Mouse (Mus musculus) forebrain, embryonic 13.5 days (tissue): Measurements from ENCODE around the gene Dlx3. TPM values are rescaled to one million over a fixed set of nuclear protein-coding genes. Genes with fewer than 3 reads are reported as not detected.

Source experiments
- ATAC-seq: fragments of 200-750 bp; cut with Nextera tagmentation; 2 replicates; pipeline ENCODE4 v1.8.0; 2017
- H3K27ac ChIP-seq: fragments of 300-500 bp; sonication (generic); 2 replicates; pipeline ENCODE4 v1.5.1; 2015; ENCODE audit warnings: inconsistent platforms, mild to moderate bottlenecking, moderate library complexity
- H3K27me3 ChIP-seq: fragments of 300-500 bp; sonication (generic); 2 replicates; pipeline ENCODE4 v1.6.1; 2015; ENCODE audit warnings: mild to moderate bottlenecking, inconsistent platforms
- H3K36me3 ChIP-seq: fragments of 300-500 bp; sonication (generic); 2 replicates; pipeline ENCODE4 v1.6.1; 2015; ENCODE audit warnings: mild to moderate bottlenecking, inconsistent platforms; ENCODE audit not compliant: poor library complexity, severe bottlenecking
- H3K4me1 ChIP-seq: fragments of 300-500 bp; sonication (generic); 2 replicates; pipeline ENCODE4 v1.6.1; 2015; ENCODE audit warnings: inconsistent platforms
- H3K4me2 ChIP-seq: fragments of 300-500 bp; sonication (generic); 2 replicates; pipeline ENCODE4 v1.6.1; 2015; ENCODE audit warnings: inconsistent platforms, mild to moderate bottlenecking, moderate library complexity
- H3K4me3 ChIP-seq: fragments of 300-500 bp; sonication (generic); 2 replicates; pipeline ENCODE4 v1.5.1; 2015; ENCODE audit warnings: mild to moderate bottlenecking, inconsistent platforms
- H3K9ac ChIP-seq: fragments of 300-500 bp; sonication (generic); 2 replicates; pipeline ENCODE4 v1.6.1; 2015; ENCODE audit warnings: mild to moderate bottlenecking, inconsistent platforms
- H3K9me3 ChIP-seq: fragments of 300-500 bp; sonication (generic); replicated peaks from 2 replicates; pipeline ENCODE4 v1.6.1; 2016; ENCODE audit warnings: inconsistent platforms
- WGBS: fragments of 180-500 bp; shearing (Covaris S2); methylation state at CpG from one replicate; pipeline ENCODE4 v1.1.7; 2015; 5-methylcytosine and 5-hydroxymethylcytosine counted together
- polyA plus RNA-seq: library from polyadenylated mRNA; unstranded; fragments of >200 nt; fragmentation: Nextera tagmentation; extraction: Ambion mirVana; gene quantifications from 2 replicates; pipeline ENCODE4 v1.2.1, GENCODE M21; 2015

Dlx3 gene
- polyA plus RNA-seq, 1 experiment from 2014 or later = not detected

GRCm38 (mm10) chr11:95137281-95137680 is 17.4 kb downstream of the Dlx3 start:
- no peak overlapping the region for H3K9ac ChIP-seq
- H3K4me2 ChIP-seq = no peak overlapping the region
- no peaks in the 10 kb centered on the region for H3K9me3 ChIP-seq
- H3K4me3 ChIP-seq = no peak overlapping the region
- H3K27ac ChIP-seq = no peak overlapping the region
- WGBS = 14% methylated on average over 6 of the region's 6 CpGs
- peaks cover 29% of the 10 kb centered on the region for H3K4me1 ChIP-seq
- peaks cover 68% of the 10 kb centered on the region for H3K27me3 ChIP-seq
- H3K36me3 ChIP-seq = no peaks in the 10 kb centered on the region
- no peak for ATAC-seq

GRCm38 (mm10) chr11:95139871-95140270 is 20.0 kb downstream of the Dlx3 start:
- Histone ChIP-seq H3K9ac (no peak overlapping the region), H3K9me3 (no peaks in the 10 kb centered on the region), H3K36me3 (no peaks in the 10 kb centered on the region), H3K4me1 (peaks cover 38% of the 10 kb centered on the region), H3K4me2 (no peak overlapping the region), H3K4me3 (no peak overlapping the region), H3K27me3 (peaks cover 92% of the 10 kb centered on the region), H3K27ac (no peak overlapping the region)
- ATAC-seq = no peak
- WGBS = 50% methylated on average over 5 of the region's 5 CpGs

- Histone ChIP-seq H3K9me3 (no peaks in the 10 kb centered on the region), H3K27ac (no peak overlapping the region), H3K27me3 (peaks cover 99% of the 10 kb centered on the region), H3K9ac (no peak overlapping the region), H3K4me2 (no peak overlapping the region), H3K36me3 (no peaks in the 10 kb centered on the region), H3K4me3 (no peak overlapping the region), H3K4me1 (peaks cover 47% of the 10 kb centered on the region)
- ATAC-seq = no peak
- WGBS = 7% methylated on average over 10 of the region's 10 CpGs
These were observed 22.3 kb downstream of the Dlx3 start for GRCm38 (mm10) chr11:95142258-95142657.

GRCm38 (mm10) chr11:95142980-95143575 is 23.2 kb downstream of the Dlx3 start:
- no peaks in the 10 kb centered on the region for H3K36me3 ChIP-seq
- no peak overlapping the region for H3K27ac ChIP-seq
- peaks cover 99% of the 10 kb centered on the region for H3K27me3 ChIP-seq
- no peak overlapping the region for H3K9ac ChIP-seq
- ATAC-seq = no peak
- H3K4me2 ChIP-seq = no peak overlapping the region
- peaks cover 39% of the 10 kb centered on the region for H3K4me1 ChIP-seq
- 3% methylated on average over 39 of the region's 39 CpGs for WGBS
- H3K9me3 ChIP-seq = no peaks in the 10 kb centered on the region
- H3K4me3 ChIP-seq = peak overlapping the region; percentile 13; the same call in 1 of the 2 replicates

- no peak overlapping the region for H3K4me2 ChIP-seq
- no peaks in the 10 kb centered on the region for H3K9me3 ChIP-seq
- H3K4me3 ChIP-seq = no peak overlapping the region
- no peak overlapping the region for H3K27ac ChIP-seq
- H3K4me1 ChIP-seq = peaks cover 33% of the 10 kb centered on the region
- peaks cover 99% of the 10 kb centered on the region for H3K27me3 ChIP-seq
- 1% methylated on average over 4 of the region's 4 CpGs for WGBS
- H3K9ac ChIP-seq = no peak overlapping the region
- H3K36me3 ChIP-seq = no peaks in the 10 kb centered on the region
- no peak for ATAC-seq
These were observed 23.7 kb downstream of the Dlx3 start for GRCm38 (mm10) chr11:95143663-95144062.

- Histone ChIP-seq H3K27ac (no peak overlapping the region), H3K4me2 (peak overlapping the region; percentile 68), H3K4me1 (peaks cover 26% of the 10 kb centered on the region), H3K9ac (no peak overlapping the region), H3K4me3 (no peak overlapping the region), H3K27me3 (peaks cover 99% of the 10 kb centered on the region), H3K36me3 (no peaks in the 10 kb centered on the region), H3K9me3 (no peaks in the 10 kb centered on the region)
- no peak for ATAC-seq
- WGBS = 4% methylated on average over 9 of the region's 9 CpGs
These were observed 24.4 kb downstream of the Dlx3 start for GRCm38 (mm10) chr11:95144091-95144945.

- Histone ChIP-seq H3K9ac (no peak overlapping the region), H3K9me3 (no peaks in the 10 kb centered on the region), H3K4me3 (peak overlapping the region; percentile 39), H3K4me1 (peaks cover 23% of the 10 kb centered on the region), H3K4me2 (peak overlapping the region; percentile 68), H3K27ac (no peak overlapping the region), H3K36me3 (no peaks in the 10 kb centered on the region), H3K27me3 (peaks cover 99% of the 10 kb centered on the region)
- ATAC-seq = no peak
- under 1% methylated on average over 34 of the region's 34 CpGs for WGBS
These were observed 25.1 kb downstream of the Dlx3 start for GRCm38 (mm10) chr11:95144946-95145483.

- H3K9ac ChIP-seq = no peak within 1 kb of the TSS
- no peaks in the 10 kb centered on the region for H3K36me3 ChIP-seq
- no peaks in the 10 kb centered on the region for H3K9me3 ChIP-seq
- ATAC-seq = 0 out of 2 replicates have a peak, but pooled peaks have one; percentile 33
- H3K27ac ChIP-seq = no peak within 1 kb of the TSS
- WGBS = under 1% methylated on average over 48 of the region's 48 CpGs
- peaks cover 23% of the 10 kb centered on the region for H3K4me1 ChIP-seq
- H3K4me2 ChIP-seq = peak within 1 kb of the TSS; percentile 68
- peaks cover 99% of the 10 kb centered on the region for H3K27me3 ChIP-seq
- H3K4me3 ChIP-seq = peak within 1 kb of the TSS; percentile 39
These were observed 26.0 kb downstream of the Dlx3 start, which contains the start of gene Dlx4 for GRCm38 (mm10) chr11:95145851-95146403. TSS of gene Dlx4 (minus strand) at chr11:95146263.

GRCm38 (mm10) chr11:95148754-95149153 is 28.8 kb downstream of the Dlx3 start:
- under 1% methylated on average over 9 of the region's 9 CpGs for WGBS
- H3K4me2 ChIP-seq = no peak overlapping the region
- H3K9ac ChIP-seq = no peak overlapping the region
- ATAC-seq = no peak
- no peak overlapping the region for H3K27ac ChIP-seq
- peaks cover 17% of the 10 kb centered on the region for H3K4me1 ChIP-seq
- H3K36me3 ChIP-seq = no peaks in the 10 kb centered on the region
- H3K9me3 ChIP-seq = no peaks in the 10 kb centered on the region
- H3K4me3 ChIP-seq = no peak overlapping the region
- peaks cover 100% of the 10 kb centered on the region for H3K27me3 ChIP-seq

- H3K27me3 ChIP-seq = peaks cover 97% of the 10 kb centered on the region
- no peaks in the 10 kb centered on the region for H3K36me3 ChIP-seq
- H3K4me1 ChIP-seq = peaks cover 17% of the 10 kb centered on the region
- H3K4me2 ChIP-seq = no peak overlapping the region
- WGBS = 1% methylated on average over 27 of the region's 27 CpGs
- no peak overlapping the region for H3K9ac ChIP-seq
- H3K4me3 ChIP-seq = no peak overlapping the region
- no peak for ATAC-seq
- no peak overlapping the region for H3K27ac ChIP-seq
- no peaks in the 10 kb centered on the region for H3K9me3 ChIP-seq
These were observed 29.7 kb downstream of the Dlx3 start for GRCm38 (mm10) chr11:95149462-95150268.

GRCm38 (mm10) chr11:95150269-95151049 is 30.5 kb downstream of the Dlx3 start:
- 1% methylated on average over 33 of the region's 33 CpGs for WGBS
- no peak overlapping the region for H3K4me3 ChIP-seq
- no peak overlapping the region for H3K4me2 ChIP-seq
- peaks cover 9% of the 10 kb centered on the region for H3K4me1 ChIP-seq
- no peaks in the 10 kb centered on the region for H3K36me3 ChIP-seq
- no peaks in the 10 kb centered on the region for H3K9me3 ChIP-seq
- ATAC-seq = no peak
- H3K27ac ChIP-seq = no peak overlapping the region
- H3K9ac ChIP-seq = no peak overlapping the region
- peaks cover 91% of the 10 kb centered on the region for H3K27me3 ChIP-seq
